Mouse (Mus musculus) stomach, postnatal 0 days (tissue): Measurements from ENCODE around the gene Gm10310.
"Not testable (repeated sequence)": the region's sequence is repeated elsewhere in the genome, so short reads cannot be mapped to it uniquely, and the experiment has no call there.

Experiments used
- CTCF ChIP-seq: IDR thresholded peaks from 2 replicates; pipeline ENCODE4 v1.5.1; 2016; ENCODE audit warnings: antibody characterized with exemption, low read depth, mild to moderate bottlenecking, moderate library complexity
- EP300 ChIP-seq: optimal IDR thresholded peaks from 2 replicates; pipeline ENCODE3; 2016; ENCODE audit warnings: antibody characterized with exemption

DNA sequence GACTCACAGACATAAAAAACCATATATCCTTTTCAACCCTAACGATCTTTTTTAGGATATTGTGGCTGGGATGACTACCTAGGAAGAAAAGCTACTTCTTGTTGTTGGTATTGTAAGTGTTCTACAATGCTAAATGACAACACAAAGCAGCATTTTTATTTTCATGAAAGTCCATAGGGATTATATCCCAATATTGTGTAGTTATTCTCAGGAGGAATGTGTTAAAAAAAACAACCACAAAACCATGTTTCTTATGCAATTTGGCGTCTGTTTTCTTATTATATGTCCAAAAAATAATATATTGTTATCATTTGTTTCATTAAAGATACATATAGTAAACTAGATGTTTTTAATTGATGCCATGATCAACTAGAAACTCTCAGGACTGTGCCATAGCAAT lies 17.7 kb downstream of the Gm10310 start, which contains the start of gene Olfr819:
- not testable (repeated sequence) for TF ChIP-seq EP300, CTCF
